Mouse (Mus musculus): ENCODE results near the gene Trim17.

GRCm38 (mm10) chr11:58959921-58960465 is 5.5 kb downstream of the Trim17 start:
- TF ChIP-seq CTCF (IDR thresholded peaks at IDR 0.05; ENCODE audit: control insufficient read depth, insufficient read depth, insufficient read length): no peak
- TF ChIP-seq MYOG (IDR thresholded peaks at IDR 0.05; ENCODE audit: control insufficient read depth, extremely low read depth, insufficient read length): no peak
- no peak for TF ChIP-seq MYOD1 (IDR thresholded peaks at IDR 0.05; ENCODE audit: control insufficient read depth, insufficient read length, low read depth)
- TF ChIP-seq MAX (IDR thresholded peaks at IDR 0.05): peak; percentile 59
- no peak for TF ChIP-seq USF1 (IDR thresholded peaks at IDR 0.05; ENCODE audit: low read depth)
- TF ChIP-seq CEBPB (IDR thresholded peaks at IDR 0.05; ENCODE audit: low read depth): no peak
- TF ChIP-seq FOSL1 (IDR thresholded peaks at IDR 0.05; ENCODE audit: insufficient read depth, low read length, poor library complexity, severe bottlenecking): no peak

All from C2C12 (cell line).